Mouse (Mus musculus): ENCODE measurements around the gene Gm3173. TPM values are rescaled to one million over a fixed set of nuclear protein-coding genes. Genes with fewer than 3 reads are reported as not detected.
"Not testable (repeated sequence)": the region's sequence is repeated elsewhere in the genome, so short reads cannot be mapped to it uniquely, and the experiment has no call there.

The Gm3173 gene
- polyA plus RNA-seq, 1 experiment: 0.81 TPM

DNA sequence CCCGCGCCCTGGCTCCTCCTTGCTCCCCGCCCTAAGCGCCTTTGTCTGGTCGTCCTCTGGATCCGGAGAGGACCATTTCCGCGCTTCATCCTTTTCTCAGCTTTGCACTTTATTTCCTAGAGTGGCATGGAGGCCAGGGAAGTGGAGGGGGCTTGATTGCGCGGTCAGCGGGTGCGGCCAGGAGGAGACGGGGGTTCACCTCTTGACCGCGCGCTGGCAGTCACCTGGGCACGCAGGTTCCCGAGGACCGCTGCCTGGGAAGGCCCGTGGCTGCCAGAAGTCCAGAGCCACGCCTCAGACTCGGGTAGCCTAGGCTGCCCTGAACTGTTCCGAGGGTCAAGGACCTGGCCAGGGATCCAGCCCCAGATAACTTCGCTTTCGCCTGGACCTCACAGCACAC is 68.6 kb downstream of the Gm3173 start:
- not testable (repeated sequence) for H3K4me3 ChIP-seq (ENCODE audit: control insufficient read depth, low read depth, low read length); H3K4me1 ChIP-seq (ENCODE audit: control insufficient read depth, insufficient read depth, low read length); H3K27me3 ChIP-seq (ENCODE audit: control insufficient read depth, insufficient read depth, low read length); H3K27ac ChIP-seq (ENCODE audit: control insufficient read depth, insufficient read depth, low read depth, low read length); H3K36me3 ChIP-seq (ENCODE audit: control insufficient read depth, insufficient read depth, low read length)

DNA sequence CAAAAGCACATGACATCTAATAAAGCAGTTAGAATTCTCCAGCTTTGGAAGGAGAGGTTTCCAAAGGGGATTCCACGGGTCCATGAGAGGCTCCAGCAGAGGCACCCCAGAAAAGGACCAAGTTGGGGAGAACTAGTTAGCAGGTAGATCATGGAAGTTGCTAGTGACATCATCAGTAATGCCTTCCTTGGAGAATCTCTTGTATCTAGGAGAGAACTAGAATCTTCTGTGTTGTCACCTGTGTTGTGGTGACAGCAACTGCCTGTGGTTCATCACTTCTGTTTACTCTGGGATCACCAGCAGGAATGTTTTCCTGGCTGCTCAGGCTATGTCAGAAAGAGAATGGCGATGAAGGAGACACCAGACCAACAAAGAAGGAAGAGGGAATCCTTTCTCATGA is 124.3 kb downstream of the Gm3173 start, which contains the start of gene Gm3047:
Gene Gm3047, plus strand, starts transcription at position 301 of the 400 bp plus-strand sequence.
- not testable (repeated sequence) for H3K36me3 ChIP-seq (ENCODE audit: control insufficient read depth, insufficient read depth, low read length); H3K4me3 ChIP-seq (ENCODE audit: control insufficient read depth, low read depth, low read length); H3K27ac ChIP-seq (ENCODE audit: control insufficient read depth, insufficient read depth, low read depth, low read length); H3K27me3 ChIP-seq (ENCODE audit: control insufficient read depth, insufficient read depth, low read length); H3K4me1 ChIP-seq (ENCODE audit: control insufficient read depth, insufficient read depth, low read length)

Other genes with a start within 250 kb of the Gm3173 start
- 2.0 and 2.2 TPM in 2 replicates for gene Gm2974, start 248.4 kb upstream of the Gm3173 start, polyA plus RNA-seq (2012; rRNA removed)
- gene Gm3138, start 181.4 kb upstream of the Gm3173 start, polyA plus RNA-seq (2012; rRNA removed): 0.72 and 0.91 TPM in 2 replicates
- 38.0 and 43.4 TPM in 2 replicates for gene Gm3149, start 113.7 kb upstream of the Gm3173 start, polyA plus RNA-seq (2012; rRNA removed)
- 0.57 and 0.61 TPM in 2 replicates for gene 2610042L04Rik, start 96.2 kb upstream of the Gm3173 start, polyA plus RNA-seq (2012; rRNA removed)
- gene Gm3159, start 33.5 kb upstream of the Gm3173 start, polyA plus RNA-seq (2012; rRNA removed): 0.56 and 0.70 TPM in 2 replicates
- gene Gm3164, start 15.5 kb upstream of the Gm3173 start, polyA plus RNA-seq (2012; rRNA removed): 0.85 and 0.95 TPM in 2 replicates
- gene Gm3182, start 50.8 kb downstream of the Gm3173 start, polyA plus RNA-seq (2012; rRNA removed): 19.7 and 33.1 TPM in 2 replicates
- not detected in 2 replicates for gene Gm3047, start 124.4 kb downstream of the Gm3173 start, polyA plus RNA-seq (2012; rRNA removed)
- gene Gm8159, start 201.4 kb downstream of the Gm3173 start, polyA plus RNA-seq (2012; rRNA removed): 17.3 and 23.1 TPM in 2 replicates
- gene Gm3239, start 233.2 kb downstream of the Gm3173 start, polyA plus RNA-seq (2012; rRNA removed): 0.88 and 2.3 TPM in 2 replicates

All from testis, adult 2 months (tissue).